Mouse (Mus musculus): ENCODE results near the gene Npcd.

GRCm38 (mm10) chr15:79842985-79843384 is 8.9 kb upstream of the Npcd start:
- no peak for TF ChIP-seq CTCF (IDR thresholded peaks at IDR 0.05; ENCODE audit: insufficient read depth, low read depth, low read length)
- TF ChIP-seq POLR2A (IDR thresholded peaks at IDR 0.05; ENCODE audit: insufficient read depth, low read depth, low read length): no peak

All from olfactory bulb, adult 2 months (tissue).